Mouse (Mus musculus) urinary bladder, postnatal 36 days (tissue): ENCODE measurements around the gene Marc2.

Source experiments
- DNase-seq, 2 experiments: peaks; one replicate each; pipeline ENCODE4 v3.0.0; 2022; ENCODE audit warnings: low spot score in 2 of 2, mixed read lengths in 1 of 2

The Marc2 gene

GRCm38 (mm10) chr1:184853922-184854321, 7.7 kb upstream of the Marc2 start:
- no peak for DNase-seq

GRCm38 (mm10) chr1:184853339-184853738, 7.1 kb upstream of the Marc2 start:
- peak; percentile 60 to 77 for DNase-seq

- peak; percentile 68 to 85 for DNase-seq
These were observed 5.7 kb upstream of the Marc2 start for GRCm38 (mm10) chr1:184851741-184852618.

GRCm38 (mm10) chr1:184851166-184851565, 4.9 kb upstream of the Marc2 start:
- DNase-seq = no peak

- DNase-seq = no peak
These were observed 722 bp upstream of the Marc2 start for GRCm38 (mm10) chr1:184846973-184847372.

- DNase-seq = peak; percentile 89 to 94
These were observed 860 bp downstream of the Marc2 start for GRCm38 (mm10) chr1:184845111-184846071.

- peak in 1 of 2 experiments; percentile 41 for DNase-seq
These were observed 1.8 kb downstream of the Marc2 start for GRCm38 (mm10) chr1:184844326-184845066.

GRCm38 (mm10) chr1:184837649-184838048, 8.6 kb downstream of the Marc2 start:
- DNase-seq = no peak

GRCm38 (mm10) chr1:184836350-184836749, 9.9 kb downstream of the Marc2 start:
- no peak for DNase-seq

GRCm38 (mm10) chr1:184833499-184833898, 12.8 kb downstream of the Marc2 start:
- no peak for DNase-seq

GRCm38 (mm10) chr1:184832211-184832610, 14.0 kb downstream of the Marc2 start:
- no peak for DNase-seq

GRCm38 (mm10) chr1:184829897-184830296, 16.4 kb downstream of the Marc2 start:
- no peak for DNase-seq

- DNase-seq = no peak
These were observed 19.0 kb downstream of the Marc2 start for GRCm38 (mm10) chr1:184827175-184827701.

- no peak for DNase-seq
These were observed 21.2 kb downstream of the Marc2 start for GRCm38 (mm10) chr1:184825093-184825492.

- DNase-seq = peak; percentile 77 to 91
These were observed 21.8 kb downstream of the Marc2 start for GRCm38 (mm10) chr1:184824439-184824851.

GRCm38 (mm10) chr1:184822678-184823077, 23.6 kb downstream of the Marc2 start:
- peak; percentile 27 to 45 for DNase-seq

GRCm38 (mm10) chr1:184817768-184818167, 28.5 kb downstream of the Marc2 start:
- DNase-seq = no peak

- no peak for DNase-seq
These were observed 34.5 kb downstream of the Marc2 start for GRCm38 (mm10) chr1:184811716-184812250.

GRCm38 (mm10) chr1:184810780-184811575, 35.3 kb downstream of the Marc2 start, which contains the start of gene Marc1:
Gene Marc1, minus strand, starts transcription at chr1:184811313.
- DNase-seq = no peak

- no peak for DNase-seq
These were observed 36.7 kb downstream of the Marc2 start for GRCm38 (mm10) chr1:184809578-184810001.
